Mouse (Mus musculus) right cerebral cortex, postnatal 14 days (tissue): ENCODE results near the gene Tmem82.

Experiments used
- DNase-seq: peaks from one replicate; pipeline ENCODE4 v3.0.0; 2022

The Tmem82 gene

DNA sequence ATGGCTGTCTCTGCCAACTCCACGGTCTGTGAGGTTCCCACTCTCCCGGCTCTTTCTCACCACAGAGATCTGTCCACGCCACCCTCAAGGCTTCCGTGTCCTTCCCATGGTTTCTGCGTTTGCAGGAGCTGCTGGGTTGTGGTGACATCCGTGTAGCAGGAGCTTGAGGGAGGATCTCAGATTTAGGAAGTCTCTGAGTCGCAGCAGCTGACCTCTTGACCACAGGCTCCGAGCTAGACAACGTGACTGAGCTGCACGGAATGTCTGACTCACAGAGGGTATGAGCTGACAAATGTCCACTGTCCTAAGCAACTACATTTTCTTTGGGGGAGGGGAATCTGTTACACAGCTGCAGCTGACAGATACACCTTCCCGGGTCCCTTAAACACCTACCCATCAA lies 12.6 kb downstream of the Tmem82 start, which contains the start of gene Fblim1:
TSS of gene Fblim1 (minus strand) at position 236 of the 400 bp plus-strand sequence.
- no peak for DNase-seq

DNA sequence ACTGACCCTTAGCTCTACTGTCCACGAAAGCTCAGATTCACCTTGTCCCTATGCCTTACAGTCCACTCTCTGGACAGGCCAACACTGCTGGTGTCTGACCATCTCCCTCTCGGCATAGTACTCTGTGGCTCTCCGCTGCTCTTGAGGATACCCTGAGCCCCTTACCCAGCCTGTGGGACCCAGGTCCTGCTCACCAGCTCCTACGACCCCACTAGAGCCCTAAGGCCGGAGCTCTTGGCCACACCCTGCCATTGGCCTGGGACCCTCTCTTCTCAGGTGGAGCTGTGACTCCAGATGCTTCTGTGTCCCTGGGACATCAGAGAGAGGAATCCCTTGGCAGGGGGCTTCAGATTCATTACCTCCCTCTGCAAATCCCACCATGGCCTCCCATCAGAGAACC lies 13.0 kb downstream of the Tmem82 start:
- no peak for DNase-seq

DNA sequence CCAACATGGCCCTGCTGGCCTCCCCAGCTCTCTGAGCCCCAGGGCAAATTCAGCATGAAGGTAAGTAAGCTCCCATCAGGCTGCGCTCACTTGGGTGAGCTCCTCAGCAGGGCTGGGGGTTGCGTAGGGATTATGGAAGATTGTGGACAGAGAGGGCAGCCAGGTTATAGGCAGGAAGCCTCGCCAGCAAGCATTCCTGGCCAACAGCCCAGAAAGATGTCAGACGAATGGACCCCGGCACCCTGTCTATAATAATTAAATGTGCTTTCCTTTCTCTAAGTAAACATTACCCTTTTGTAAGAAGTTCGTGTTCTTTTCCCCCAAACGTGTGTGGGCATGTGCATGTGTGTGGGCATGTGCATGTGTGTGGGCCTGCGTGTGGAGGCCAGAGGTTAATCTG lies 13.9 kb downstream of the Tmem82 start:
- no peak for DNase-seq

DNA sequence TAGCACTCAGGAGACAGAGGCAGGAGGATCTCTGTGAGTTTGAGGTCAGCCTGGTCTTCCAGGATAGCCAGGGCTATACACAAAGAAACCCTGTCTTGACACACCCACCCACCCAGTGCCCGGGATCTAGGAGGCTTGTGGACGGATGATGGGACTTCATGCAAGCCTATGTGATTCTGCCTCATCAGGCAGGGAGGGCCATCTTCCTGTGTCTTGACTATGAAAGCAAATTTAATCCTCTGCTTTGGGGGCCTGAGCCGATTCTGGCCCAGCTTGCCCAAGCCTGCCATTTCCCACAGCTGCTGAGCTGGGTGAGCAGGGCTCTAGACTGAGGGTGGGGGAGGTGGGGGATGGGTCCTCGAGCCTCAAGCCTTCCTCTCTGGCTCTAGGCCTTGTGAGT lies 14.5 kb downstream of the Tmem82 start:
- DNase-seq: no peak

- DNase-seq: no peak
These were observed 15.8 kb downstream of the Tmem82 start for GRCm38 (mm10) chr4:141602523-141603223.

DNA sequence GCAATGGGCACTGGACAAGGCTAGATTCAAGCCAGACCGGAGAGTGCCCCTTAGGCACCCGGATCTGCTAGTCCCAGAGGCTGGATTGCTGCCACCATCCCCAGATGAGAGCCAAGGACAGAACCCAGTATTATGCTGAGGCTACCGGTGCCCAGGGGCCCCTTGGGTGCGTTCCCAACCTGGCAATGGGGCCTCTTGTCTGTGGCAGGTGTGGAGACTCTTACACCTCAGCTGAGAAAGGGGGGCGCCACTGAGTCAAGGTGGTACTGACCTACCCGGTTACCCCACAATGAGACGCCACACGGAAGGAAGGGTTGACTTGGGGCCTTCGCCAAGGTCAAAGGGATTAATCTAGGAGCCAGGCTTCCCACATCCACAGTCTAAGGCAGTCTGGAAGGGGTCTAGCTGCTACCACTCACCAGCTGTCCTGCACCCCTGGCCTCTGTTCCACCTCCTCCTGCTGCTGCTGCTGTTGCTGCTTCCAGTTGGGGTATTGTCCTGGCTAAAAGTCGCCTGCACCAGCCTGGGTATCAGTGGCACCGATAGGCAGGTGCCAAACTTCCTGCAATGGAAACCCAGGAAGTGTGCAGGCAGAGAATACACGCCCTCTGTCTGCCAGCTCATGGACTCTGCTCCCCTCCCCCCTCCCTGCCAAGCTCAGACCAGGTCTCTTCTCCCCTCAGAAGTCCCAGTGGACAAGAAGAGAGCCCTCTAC lies 17.1 kb downstream of the Tmem82 start:
- DNase-seq: no peak

DNA sequence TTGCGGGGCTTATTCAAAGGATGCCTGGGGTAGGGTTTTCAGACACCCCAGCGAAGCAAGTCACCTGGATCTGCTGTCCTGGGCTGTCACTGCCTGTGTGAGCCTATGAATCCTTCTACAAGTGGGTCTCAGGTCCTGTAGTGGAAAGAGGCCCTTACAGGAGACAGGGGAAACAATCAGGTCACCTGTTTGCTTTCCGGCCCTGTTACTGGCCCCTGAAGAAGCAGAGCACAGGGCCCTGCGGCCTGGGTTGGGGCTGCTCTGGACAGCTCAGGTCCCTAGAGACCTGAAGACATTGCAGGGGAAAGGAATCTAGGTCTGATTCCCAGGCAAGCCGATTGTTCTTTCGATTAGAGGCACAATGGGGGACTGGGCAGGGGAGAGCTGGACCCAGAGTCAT lies 18.1 kb downstream of the Tmem82 start:
- no peak for DNase-seq

GRCm38 (mm10) chr4:141599251-141600141 lies 18.9 kb downstream of the Tmem82 start:
- DNase-seq: no peak

GRCm38 (mm10) chr4:141598894-141599250 lies 19.6 kb downstream of the Tmem82 start:
- DNase-seq: no peak

DNA sequence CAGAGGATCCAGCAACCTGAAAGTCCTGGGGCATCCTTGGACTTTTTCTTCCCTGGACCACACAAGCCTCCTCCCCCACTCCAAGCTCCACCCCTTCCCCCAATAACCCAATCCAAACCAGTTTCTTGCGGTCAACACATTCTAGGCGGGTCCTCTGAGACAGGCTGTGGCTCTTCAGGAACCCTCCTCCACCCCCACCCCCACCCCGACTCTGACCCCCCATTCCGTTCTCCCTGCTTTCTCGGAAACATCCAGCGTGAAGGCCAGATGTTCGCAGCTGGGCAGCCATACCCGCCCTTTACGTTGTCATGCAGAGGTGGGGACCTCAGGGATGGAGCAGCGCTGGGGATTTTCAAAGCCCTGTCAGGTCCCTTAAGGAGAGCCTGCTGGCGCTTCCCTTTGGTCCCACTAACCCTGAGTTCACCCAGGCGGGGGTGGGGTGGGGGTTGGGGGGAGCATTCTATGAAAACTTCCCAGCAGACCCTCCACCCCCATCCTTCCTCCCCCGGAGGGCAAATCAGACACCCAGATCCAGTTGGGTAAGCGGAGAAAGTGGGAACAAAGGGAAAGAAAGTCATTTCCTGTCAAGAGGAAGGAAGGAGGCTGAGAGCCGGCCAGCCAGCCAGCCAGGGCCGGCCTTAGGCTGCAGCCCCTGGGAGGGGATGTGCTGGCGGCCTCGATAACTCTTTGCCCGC lies 20.1 kb downstream of the Tmem82 start:
- no peak for DNase-seq

GRCm38 (mm10) chr4:141596700-141597328 lies 21.6 kb downstream of the Tmem82 start:
- DNase-seq: no peak

- DNase-seq: no peak
These were observed 22.7 kb downstream of the Tmem82 start for GRCm38 (mm10) chr4:141595605-141596268.

DNA sequence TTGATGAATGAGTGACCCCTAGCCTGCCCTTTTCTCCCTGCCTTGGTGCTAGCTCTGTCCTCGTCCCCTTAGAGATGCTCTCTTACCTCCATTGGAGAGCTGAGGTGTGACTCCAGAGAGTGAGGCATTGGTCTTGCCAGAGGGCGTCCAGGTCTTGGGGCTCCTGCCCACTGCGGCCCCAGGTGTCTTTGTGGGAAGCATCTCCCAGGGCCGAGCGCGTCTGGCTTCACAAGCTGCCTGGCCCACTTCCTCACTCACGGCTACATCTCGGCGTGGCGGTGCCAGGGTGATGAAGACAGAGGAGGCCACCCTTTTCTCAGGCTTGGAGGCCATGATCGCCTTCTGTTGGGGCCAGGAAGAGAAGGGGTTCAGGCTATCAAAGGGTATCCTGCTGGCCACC lies 23.3 kb downstream of the Tmem82 start:
- no peak for DNase-seq

GRCm38 (mm10) chr4:141591547-141591946 lies 26.9 kb downstream of the Tmem82 start:
- no peak for DNase-seq

- no peak for DNase-seq
These were observed 34.5 kb downstream of the Tmem82 start for GRCm38 (mm10) chr4:141583919-141584318.

- DNase-seq: no peak
These were observed 37.4 kb downstream of the Tmem82 start for GRCm38 (mm10) chr4:141581051-141581450.

GRCm38 (mm10) chr4:141578833-141579232 lies 39.6 kb downstream of the Tmem82 start:
- DNase-seq: no peak

DNA sequence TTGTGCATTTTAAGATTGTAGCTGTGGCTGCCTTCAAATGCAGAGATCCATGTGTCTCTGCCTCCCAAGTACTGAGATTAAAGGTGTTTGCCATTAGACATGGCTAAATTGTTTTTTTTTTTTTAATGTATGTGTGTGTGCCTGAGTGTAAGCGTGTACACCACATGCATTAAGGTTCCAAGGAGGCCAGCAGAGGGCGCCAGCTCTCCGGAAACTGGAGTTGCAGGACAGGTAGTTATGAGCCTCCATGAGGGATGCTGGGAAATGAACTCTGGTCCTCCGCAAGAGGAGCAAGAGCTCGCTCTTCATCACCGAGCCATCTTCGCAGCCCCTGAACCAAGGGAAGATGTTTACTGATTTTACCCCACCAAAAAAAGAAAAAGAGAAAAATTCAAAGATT lies 41.6 kb downstream of the Tmem82 start:
- no peak for DNase-seq

GRCm38 (mm10) chr4:141576404-141576803 lies 42.0 kb downstream of the Tmem82 start:
- no peak for DNase-seq

GRCm38 (mm10) chr4:141574789-141575702 lies 43.4 kb downstream of the Tmem82 start:
- peak; percentile 87 for DNase-seq
